Mouse (Mus musculus): ENCODE measurements around the gene Spsb3. TPM values are rescaled to one million over a fixed set of nuclear protein-coding genes. Genes with fewer than 3 reads are reported as not detected.

Spsb3 gene
- polyA plus RNA-seq, 1 experiment: 76.9 TPM

- TF ChIP-seq CTCF (IDR thresholded peaks at IDR 0.05; ENCODE audit: extremely low read depth, insufficient read depth, insufficient read length, insufficient replicate concordance) (peak; percentile 39; the same call in 1 of the 2 replicates), POLR2A (IDR thresholded peaks at IDR 0.05; ENCODE audit: low read depth, low read length) (no peak)
- Histone ChIP-seq H3K4me1 (ENCODE audit: control insufficient read depth, insufficient read depth, insufficient read length) (peaks cover 6% of the 10 kb centered on the region), H3K4me3 (ENCODE audit: extremely low read depth, insufficient read depth, insufficient read length) (no peak overlapping the region), H3K27ac (ENCODE audit: insufficient read depth, low read length) (no peak overlapping the region), H3K27me3 (ENCODE audit: control insufficient read depth, insufficient read depth, low read length) (no peaks in the 10 kb centered on the region), H3K36me3 (ENCODE audit: control insufficient read depth, insufficient read depth, low read length) (peaks cover 10% of the 10 kb centered on the region)
- DNase-seq (ENCODE audit: low read depth in 1 of 2, low spot score in 2 of 2): peak in 1 of 2 experiments; percentile 28
- WGBS: 42% methylated on average over 7 of the region's 7 CpGs
Measured at GRCm38 (mm10) chr17:24881738-24882440, 4.6 kb upstream of the Spsb3 start.

- no peak for TF ChIP-seq CTCF (IDR thresholded peaks at IDR 0.05; ENCODE audit: extremely low read depth, insufficient read depth, insufficient read length, insufficient replicate concordance)
- TF ChIP-seq POLR2A (IDR thresholded peaks at IDR 0.05; ENCODE audit: low read depth, low read length): no peak
- Histone ChIP-seq H3K27ac (ENCODE audit: insufficient read depth, low read length) (no peak overlapping the region), H3K4me1 (ENCODE audit: control insufficient read depth, insufficient read depth, insufficient read length) (peaks cover 13% of the 10 kb centered on the region), H3K36me3 (ENCODE audit: control insufficient read depth, insufficient read depth, low read length) (peaks cover 10% of the 10 kb centered on the region), H3K27me3 (ENCODE audit: control insufficient read depth, insufficient read depth, low read length) (no peaks in the 10 kb centered on the region), H3K4me3 (ENCODE audit: extremely low read depth, insufficient read depth, insufficient read length) (no peak overlapping the region)
- no peak for DNase-seq (ENCODE audit: low read depth in 1 of 2, low spot score in 2 of 2)
- 93% methylated on average over 6 of the region's 6 CpGs for WGBS
Measured at GRCm38 (mm10) chr17:24884391-24884790, 2.1 kb upstream of the Spsb3 start.

GRCm38 (mm10) chr17:24885356-24886133, 898 bp upstream of the Spsb3 start:
- TF ChIP-seq POLR2A (IDR thresholded peaks at IDR 0.05; ENCODE audit: low read depth, low read length) (no peak), CTCF (IDR thresholded peaks at IDR 0.05; ENCODE audit: extremely low read depth, insufficient read depth, insufficient read length, insufficient replicate concordance) (no peak)
- H3K4me3 ChIP-seq (ENCODE audit: extremely low read depth, insufficient read depth, insufficient read length): peak overlapping the region; percentile 88
- WGBS: 23% methylated on average over 22 of the region's 22 CpGs
- peak overlapping the region; percentile 63 for H3K27ac ChIP-seq (ENCODE audit: insufficient read depth, low read length)
- DNase-seq (ENCODE audit: low read depth in 1 of 2, low spot score in 2 of 2): no peak
- H3K4me1 ChIP-seq (ENCODE audit: control insufficient read depth, insufficient read depth, insufficient read length): peaks cover 13% of the 10 kb centered on the region
- H3K36me3 ChIP-seq (ENCODE audit: control insufficient read depth, insufficient read depth, low read length): peaks cover 13% of the 10 kb centered on the region
- H3K27me3 ChIP-seq (ENCODE audit: control insufficient read depth, insufficient read depth, low read length): no peaks in the 10 kb centered on the region

GRCm38 (mm10) chr17:24886932-24887271, 459 bp downstream of the Spsb3 start:
- TF ChIP-seq CTCF (IDR thresholded peaks at IDR 0.05; ENCODE audit: extremely low read depth, insufficient read depth, insufficient read length, insufficient replicate concordance) (no peak), POLR2A (IDR thresholded peaks at IDR 0.05; ENCODE audit: low read depth, low read length) (no peak)
- under 1% methylated on average over 18 of the region's 18 CpGs for WGBS
- DNase-seq (ENCODE audit: low read depth in 1 of 2, low spot score in 2 of 2): no peak
- Histone ChIP-seq H3K27me3 (ENCODE audit: control insufficient read depth, insufficient read depth, low read length) (no peaks in the 10 kb centered on the region), H3K36me3 (ENCODE audit: control insufficient read depth, insufficient read depth, low read length) (peaks cover 20% of the 10 kb centered on the region), H3K27ac (ENCODE audit: insufficient read depth, low read length) (peak overlapping the region; percentile 76), H3K4me3 (ENCODE audit: extremely low read depth, insufficient read depth, insufficient read length) (peak overlapping the region; percentile 71), H3K4me1 (ENCODE audit: control insufficient read depth, insufficient read depth, insufficient read length) (peaks cover 13% of the 10 kb centered on the region)

GRCm38 (mm10) chr17:24887291-24888080, 1.0 kb downstream of the Spsb3 start:
- DNase-seq (ENCODE audit: low read depth in 1 of 2, low spot score in 2 of 2): no peak
- TF ChIP-seq POLR2A (IDR thresholded peaks at IDR 0.05; ENCODE audit: low read depth, low read length): no peak
- no peak for TF ChIP-seq CTCF (IDR thresholded peaks at IDR 0.05; ENCODE audit: extremely low read depth, insufficient read depth, insufficient read length, insufficient replicate concordance)
- Histone ChIP-seq H3K27ac (ENCODE audit: insufficient read depth, low read length) (peak overlapping the region; percentile 76; the same call in 1 of the 2 replicates), H3K36me3 (ENCODE audit: control insufficient read depth, insufficient read depth, low read length) (peaks cover 24% of the 10 kb centered on the region), H3K4me3 (ENCODE audit: extremely low read depth, insufficient read depth, insufficient read length) (peak overlapping the region; percentile 71), H3K4me1 (ENCODE audit: control insufficient read depth, insufficient read depth, insufficient read length) (peaks cover 13% of the 10 kb centered on the region), H3K27me3 (ENCODE audit: control insufficient read depth, insufficient read depth, low read length) (no peaks in the 10 kb centered on the region)
- WGBS: 64% methylated on average over 18 of the region's 18 CpGs

GRCm38 (mm10) chr17:24888862-24889261, 2.4 kb downstream of the Spsb3 start:
- WGBS: 93% methylated on average over 3 of the region's 3 CpGs
- no peak for TF ChIP-seq POLR2A (IDR thresholded peaks at IDR 0.05; ENCODE audit: low read depth, low read length)
- TF ChIP-seq CTCF (IDR thresholded peaks at IDR 0.05; ENCODE audit: extremely low read depth, insufficient read depth, insufficient read length, insufficient replicate concordance): no peak
- Histone ChIP-seq H3K4me1 (ENCODE audit: control insufficient read depth, insufficient read depth, insufficient read length) (peaks cover 13% of the 10 kb centered on the region), H3K4me3 (ENCODE audit: extremely low read depth, insufficient read depth, insufficient read length) (no peak overlapping the region), H3K27me3 (ENCODE audit: control insufficient read depth, insufficient read depth, low read length) (no peaks in the 10 kb centered on the region), H3K36me3 (ENCODE audit: control insufficient read depth, insufficient read depth, low read length) (peaks cover 21% of the 10 kb centered on the region), H3K27ac (ENCODE audit: insufficient read depth, low read length) (no peak overlapping the region)
- no peak for DNase-seq (ENCODE audit: low read depth in 1 of 2, low spot score in 2 of 2)
